Mouse (Mus musculus): ENCODE measurements at regions not wholly inside any gene's neighbourhood (a gene's known extent, or its start where the extent isn't known, plus 50 kb on each side); places are given as distances from the start of the nearest gene placed in this dataset.

- 87% methylated on average over 8 of the region's 8 CpGs for WGBS
- Histone ChIP-seq H3K4me1 (ENCODE audit: control insufficient read depth, insufficient read depth, low read length) (no peaks in the 10 kb centered on the region), H3K27ac (replicated peaks; ENCODE audit: insufficient read depth, low read depth, low read length) (no peak overlapping the region), H3K4me3 (ENCODE audit: insufficient read depth, low read depth, low read length) (no peak overlapping the region), H3K9ac (ENCODE audit: low read depth, low read length) (no peak overlapping the region), H3K79me2 (ENCODE audit: control insufficient read depth, insufficient read depth, low read length) (no peaks in the 10 kb centered on the region), H3K36me3 (ENCODE audit: control insufficient read depth, insufficient read depth, low read length) (no peaks in the 10 kb centered on the region), H3K27me3 (ENCODE audit: control insufficient read depth, insufficient read depth, low read length) (no peaks in the 10 kb centered on the region)
- DNase-seq (ENCODE audit: extremely low read depth, low read depth, low spot score) = no peak
- TF ChIP-seq POLR2A (IDR thresholded peaks at IDR 0.05; ENCODE audit: extremely low read depth, insufficient read depth, low read length) (no peak), CTCF (IDR thresholded peaks at IDR 0.05; ENCODE audit: low read depth, low read length) (no peak)
Observed at GRCm38 (mm10) chr13:51983002-51983401, 136.5 kb downstream of the Gadd45g start.

- no peak for TF ChIP-seq CTCF (IDR thresholded peaks at IDR 0.05; ENCODE audit: low read depth, low read length)
- TF ChIP-seq POLR2A (IDR thresholded peaks at IDR 0.05; ENCODE audit: extremely low read depth, insufficient read depth, low read length) = no peak
- Histone ChIP-seq H3K4me1 (ENCODE audit: control insufficient read depth, insufficient read depth, low read length) (no peaks in the 10 kb centered on the region), H3K27ac (replicated peaks; ENCODE audit: insufficient read depth, low read depth, low read length) (no peak overlapping the region), H3K4me3 (ENCODE audit: insufficient read depth, low read depth, low read length) (no peak overlapping the region), H3K79me2 (ENCODE audit: control insufficient read depth, insufficient read depth, low read length) (no peaks in the 10 kb centered on the region), H3K36me3 (ENCODE audit: control insufficient read depth, insufficient read depth, low read length) (no peaks in the 10 kb centered on the region), H3K27me3 (ENCODE audit: control insufficient read depth, insufficient read depth, low read length) (no peaks in the 10 kb centered on the region), H3K9ac (ENCODE audit: low read depth, low read length) (no peak overlapping the region)
- WGBS = 94% methylated on average over 5 of the region's 5 CpGs
- no peak for DNase-seq (ENCODE audit: extremely low read depth, low read depth, low spot score)
Observed at GRCm38 (mm10) chr13:51983575-51983974, 137.1 kb downstream of the Gadd45g start.

- Histone ChIP-seq H3K27ac (replicated peaks; ENCODE audit: insufficient read depth, low read depth, low read length) (no peak overlapping the region), H3K79me2 (ENCODE audit: control insufficient read depth, insufficient read depth, low read length) (no peaks in the 10 kb centered on the region), H3K4me3 (ENCODE audit: insufficient read depth, low read depth, low read length) (no peak overlapping the region), H3K9ac (ENCODE audit: low read depth, low read length) (no peak overlapping the region), H3K4me1 (ENCODE audit: control insufficient read depth, insufficient read depth, low read length) (peaks cover 6% of the 10 kb centered on the region), H3K27me3 (ENCODE audit: control insufficient read depth, insufficient read depth, low read length) (no peaks in the 10 kb centered on the region), H3K36me3 (ENCODE audit: control insufficient read depth, insufficient read depth, low read length) (no peaks in the 10 kb centered on the region)
- TF ChIP-seq POLR2A (IDR thresholded peaks at IDR 0.05; ENCODE audit: extremely low read depth, insufficient read depth, low read length) (no peak), CTCF (IDR thresholded peaks at IDR 0.05; ENCODE audit: low read depth, low read length) (no peak)
- WGBS = 21% methylated on average over 4 of the region's 4 CpGs
- peak; percentile 86 for DNase-seq (ENCODE audit: extremely low read depth, low read depth, low spot score)
Observed at GRCm38 (mm10) chr13:51991339-51991738, 144.9 kb downstream of the Gadd45g start.

DNA sequence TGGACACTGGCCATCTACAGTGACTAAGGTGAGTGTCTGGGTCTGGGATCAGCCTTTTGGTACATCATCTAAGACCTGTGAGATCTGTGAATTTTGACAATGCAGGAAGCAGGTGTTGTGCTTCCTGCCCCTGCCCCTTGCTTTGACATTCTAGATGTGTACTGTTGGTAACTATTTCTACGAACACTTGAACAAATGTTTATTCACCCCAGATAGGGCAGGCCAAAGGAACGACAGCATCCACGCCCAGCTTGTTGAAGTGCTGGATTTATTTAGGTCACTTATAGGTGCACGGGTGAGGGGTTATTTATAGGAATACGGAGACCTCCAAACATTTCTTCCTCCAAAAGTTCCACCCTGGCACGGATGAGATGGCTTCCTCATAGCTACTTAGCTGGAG lies 146.4 kb downstream of the Gadd45g start:
- no peak overlapping the region for H3K4me3 ChIP-seq (ENCODE audit: insufficient read depth, low read depth, low read length)
- no peak for DNase-seq (ENCODE audit: extremely low read depth, low read depth, low spot score)
- no peaks in the 10 kb centered on the region for H3K79me2 ChIP-seq (ENCODE audit: control insufficient read depth, insufficient read depth, low read length)
- no peak overlapping the region for H3K27ac ChIP-seq (replicated peaks; ENCODE audit: insufficient read depth, low read depth, low read length)
- H3K4me1 ChIP-seq (ENCODE audit: control insufficient read depth, insufficient read depth, low read length) = peaks cover 6% of the 10 kb centered on the region
- H3K36me3 ChIP-seq (ENCODE audit: control insufficient read depth, insufficient read depth, low read length) = no peaks in the 10 kb centered on the region
- no peak for TF ChIP-seq POLR2A (IDR thresholded peaks at IDR 0.05; ENCODE audit: extremely low read depth, insufficient read depth, low read length)
- no peak for TF ChIP-seq CTCF (IDR thresholded peaks at IDR 0.05; ENCODE audit: low read depth, low read length)
- no peaks in the 10 kb centered on the region for H3K27me3 ChIP-seq (ENCODE audit: control insufficient read depth, insufficient read depth, low read length)
- no peak overlapping the region for H3K9ac ChIP-seq (ENCODE audit: low read depth, low read length)
- WGBS = 33% methylated on average over 6 of the region's 6 CpGs

DNA sequence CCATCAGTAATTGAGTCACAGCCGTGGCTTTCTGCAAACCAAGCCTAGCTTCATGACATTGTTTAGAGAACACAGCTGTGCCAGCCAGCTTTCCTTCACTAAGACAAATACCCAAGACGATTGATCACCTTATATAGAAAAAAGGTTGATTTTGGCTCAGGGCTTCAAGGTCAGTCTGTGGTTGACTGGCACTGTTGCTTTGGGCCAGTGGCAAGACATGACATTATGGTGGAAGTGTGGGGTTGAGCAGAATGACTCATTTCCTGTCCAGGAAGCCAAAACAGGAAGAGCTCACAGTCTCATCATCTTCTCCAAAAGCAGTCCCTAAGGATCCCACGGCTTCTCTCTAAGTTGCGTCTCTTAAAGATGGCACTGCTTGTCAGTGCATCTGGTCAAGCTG lies 149.7 kb downstream of the Gadd45g start:
- H3K4me3 ChIP-seq (ENCODE audit: insufficient read depth, low read depth, low read length) = no peak overlapping the region
- TF ChIP-seq POLR2A (IDR thresholded peaks at IDR 0.05; ENCODE audit: extremely low read depth, insufficient read depth, low read length) (no peak), CTCF (IDR thresholded peaks at IDR 0.05; ENCODE audit: low read depth, low read length) (no peak)
- H3K79me2 ChIP-seq (ENCODE audit: control insufficient read depth, insufficient read depth, low read length) = no peaks in the 10 kb centered on the region
- no peak overlapping the region for H3K9ac ChIP-seq (ENCODE audit: low read depth, low read length)
- no peak for DNase-seq (ENCODE audit: extremely low read depth, low read depth, low spot score)
- 71% methylated on average over 4 of the region's 4 CpGs for WGBS
- H3K27ac ChIP-seq (replicated peaks; ENCODE audit: insufficient read depth, low read depth, low read length) = no peak overlapping the region
- H3K4me1 ChIP-seq (ENCODE audit: control insufficient read depth, insufficient read depth, low read length) = peaks cover 6% of the 10 kb centered on the region
- H3K36me3 ChIP-seq (ENCODE audit: control insufficient read depth, insufficient read depth, low read length) = no peaks in the 10 kb centered on the region
- H3K27me3 ChIP-seq (ENCODE audit: control insufficient read depth, insufficient read depth, low read length) = no peaks in the 10 kb centered on the region

DNA sequence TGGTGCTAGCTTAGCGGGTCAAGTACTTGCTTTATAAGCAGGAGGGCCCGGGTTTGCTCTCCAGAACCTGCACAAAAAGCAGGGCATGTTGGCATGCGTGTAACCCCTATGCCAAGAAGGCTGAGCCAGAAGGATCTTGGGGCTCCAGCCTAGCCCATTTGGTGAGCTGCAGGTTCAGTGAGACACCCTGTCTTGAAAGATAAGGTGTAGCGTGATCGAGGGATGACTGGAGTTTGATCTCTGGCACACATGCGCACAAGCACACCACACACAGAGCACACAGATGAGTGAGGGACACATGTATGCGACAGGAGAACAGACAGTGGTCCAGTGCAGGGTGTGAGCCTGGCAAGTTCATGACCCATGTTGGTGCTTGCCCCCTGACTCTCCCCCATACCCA lies 152.1 kb downstream of the Gadd45g start:
- no peaks in the 10 kb centered on the region for H3K36me3 ChIP-seq (ENCODE audit: control insufficient read depth, insufficient read depth, low read length)
- no peaks in the 10 kb centered on the region for H3K4me1 ChIP-seq (ENCODE audit: control insufficient read depth, insufficient read depth, low read length)
- no peak for DNase-seq (ENCODE audit: extremely low read depth, low read depth, low spot score)
- no peak overlapping the region for H3K9ac ChIP-seq (ENCODE audit: low read depth, low read length)
- 95% methylated on average over 7 of the region's 7 CpGs for WGBS
- H3K27me3 ChIP-seq (ENCODE audit: control insufficient read depth, insufficient read depth, low read length) = no peaks in the 10 kb centered on the region
- H3K79me2 ChIP-seq (ENCODE audit: control insufficient read depth, insufficient read depth, low read length) = no peaks in the 10 kb centered on the region
- no peak overlapping the region for H3K4me3 ChIP-seq (ENCODE audit: insufficient read depth, low read depth, low read length)
- TF ChIP-seq POLR2A (IDR thresholded peaks at IDR 0.05; ENCODE audit: extremely low read depth, insufficient read depth, low read length) = no peak
- no peak for TF ChIP-seq CTCF (IDR thresholded peaks at IDR 0.05; ENCODE audit: low read depth, low read length)
- H3K27ac ChIP-seq (replicated peaks; ENCODE audit: insufficient read depth, low read depth, low read length) = no peak overlapping the region

Data from liver, adult 2 months (tissue).